Mouse (Mus musculus) heart, embryonic 12.5 days (tissue): ENCODE measurements around the gene Chrm5. TPM values are rescaled to one million over a fixed set of nuclear protein-coding genes. Genes with fewer than 3 reads are reported as not detected.

Source experiments
- ATAC-seq: fragments of 200-750 bp; cut with Nextera tagmentation; 2 replicates; pipeline ENCODE4 v1.8.0; 2017; ENCODE audit warnings: moderate TSS enrichment, moderate library complexity; ENCODE audit not compliant: insufficient number of reproducible peaks, low FRiP score
- H3K27ac ChIP-seq: fragments of 300-500 bp; sonication (generic); 2 replicates; pipeline ENCODE4 v1.5.1; 2016; ENCODE audit warnings: mild to moderate bottlenecking, moderate library complexity; ENCODE audit not compliant: poor library complexity, severe bottlenecking
- H3K27me3 ChIP-seq: fragments of 300-500 bp; sonication (generic); replicated peaks from 2 replicates; pipeline ENCODE4 v1.6.1; 2016; ENCODE audit warnings: mild to moderate bottlenecking, moderate library complexity
- H3K36me3 ChIP-seq: fragments of 300-500 bp; sonication (generic); 2 replicates; pipeline ENCODE4 v1.6.1; 2016; ENCODE audit warnings: mild to moderate bottlenecking, moderate library complexity
- H3K4me1 ChIP-seq: fragments of 300-500 bp; sonication (generic); replicated peaks from 2 replicates; pipeline ENCODE4 v1.6.1; 2016; ENCODE audit warnings: mild to moderate bottlenecking
- H3K4me2 ChIP-seq: fragments of 300-500 bp; sonication (generic); 2 replicates; pipeline ENCODE4 v1.6.1; 2016; ENCODE audit warnings: mild to moderate bottlenecking, moderate library complexity
- H3K4me3 ChIP-seq: fragments of 300-500 bp; sonication (generic); 2 replicates; pipeline ENCODE4 v1.5.1; 2016; ENCODE audit warnings: mild to moderate bottlenecking
- H3K9ac ChIP-seq: fragments of 300-500 bp; sonication (generic); 2 replicates; pipeline ENCODE4 v1.6.1; 2016; ENCODE audit warnings: mild to moderate bottlenecking, moderate library complexity
- H3K9me3 ChIP-seq: fragments of 300-500 bp; sonication (generic); replicated peaks from 2 replicates; pipeline ENCODE4 v1.6.1; 2016; ENCODE audit warnings: mild to moderate bottlenecking, moderate library complexity
- WGBS: fragments of 180-500 bp; shearing (Covaris S2); methylation state at CpG from one replicate; pipeline ENCODE4 v1.1.7; 2016; 5-methylcytosine and 5-hydroxymethylcytosine counted together
- polyA plus RNA-seq: library from polyadenylated mRNA; unstranded; fragments of >200 nt; fragmentation: Nextera tagmentation; extraction: Ambion mirVana; gene quantifications from 2 replicates; pipeline ENCODE4 v1.2.1, GENCODE M21; 2016

Chrm5 gene
- polyA plus RNA-seq, 1 experiment from 2014 or later = not detected

- Histone ChIP-seq H3K4me1 (peaks cover 14% of the 10 kb centered on the region), H3K9ac (0 out of 2 replicates have a peak overlapping the region, but pooled peaks have one; percentile 18), H3K4me3 (no peak overlapping the region), H3K4me2 (0 out of 2 replicates have a peak overlapping the region, but pooled peaks have one; percentile 19), H3K27ac (no peak overlapping the region), H3K27me3 (no peaks in the 10 kb centered on the region), H3K9me3 (no peaks in the 10 kb centered on the region), H3K36me3 (no peaks in the 10 kb centered on the region)
- 5% methylated on average over 6 of the region's 6 CpGs for WGBS
- ATAC-seq = peak; percentile 85
Observed at GRCm38 (mm10) chr2:112501209-112501608, 20.6 kb upstream of the Chrm5 start.

- no peaks in the 10 kb centered on the region for H3K36me3 ChIP-seq
- H3K9me3 ChIP-seq = no peaks in the 10 kb centered on the region
- peaks cover 17% of the 10 kb centered on the region for H3K4me1 ChIP-seq
- H3K4me2 ChIP-seq = no peak overlapping the region
- no peak overlapping the region for H3K9ac ChIP-seq
- ATAC-seq = no peak
- H3K27me3 ChIP-seq = no peaks in the 10 kb centered on the region
- WGBS = 62% methylated on average over 7 of the region's 7 CpGs
- no peak overlapping the region for H3K4me3 ChIP-seq
- no peak overlapping the region; the same call in 1 of the 2 replicates for H3K27ac ChIP-seq
Observed at GRCm38 (mm10) chr2:112497851-112498250, 17.3 kb upstream of the Chrm5 start.

GRCm38 (mm10) chr2:112493539-112494260, 13.1 kb upstream of the Chrm5 start:
- no peaks in the 10 kb centered on the region for H3K9me3 ChIP-seq
- H3K4me2 ChIP-seq = peak overlapping the region; percentile 80
- peak overlapping the region; percentile 97 for H3K9ac ChIP-seq
- WGBS = 40% methylated on average over 11 of the region's 11 CpGs
- no peak; the same call in 1 of the 2 replicates for ATAC-seq
- no peaks in the 10 kb centered on the region for H3K27me3 ChIP-seq
- H3K4me3 ChIP-seq = peak overlapping the region; percentile 71
- no peaks in the 10 kb centered on the region for H3K36me3 ChIP-seq
- peak overlapping the region; percentile 97 for H3K27ac ChIP-seq
- peaks cover 12% of the 10 kb centered on the region for H3K4me1 ChIP-seq

- H3K36me3 ChIP-seq = no peaks in the 10 kb centered on the region
- H3K4me2 ChIP-seq = peak within 1 kb of the TSS; percentile 80
- peaks cover 8% of the 10 kb centered on the region for H3K4me1 ChIP-seq
- peak; percentile 95 for ATAC-seq
- no peaks in the 10 kb centered on the region for H3K9me3 ChIP-seq
- WGBS = under 1% methylated on average over 78 of the region's 87 CpGs
- peak within 1 kb of the TSS; percentile 71 for H3K4me3 ChIP-seq
- peak within 1 kb of the TSS; percentile 97 for H3K27ac ChIP-seq
- H3K27me3 ChIP-seq = no peaks in the 10 kb centered on the region
- H3K9ac ChIP-seq = peak within 1 kb of the TSS; percentile 97
Observed at GRCm38 (mm10) chr2:112492856-112493538, 12.4 kb upstream of the Chrm5 start, which contains the start of gene Aven. Gene Aven (plus strand): TSS chr2:112492964.

GRCm38 (mm10) chr2:112492431-112492855, 11.9 kb upstream of the Chrm5 start:
- H3K4me2 ChIP-seq = peak overlapping the region; percentile 80
- no peaks in the 10 kb centered on the region for H3K27me3 ChIP-seq
- H3K36me3 ChIP-seq = no peaks in the 10 kb centered on the region
- peak overlapping the region; percentile 97 for H3K27ac ChIP-seq
- peak; percentile 19; the same call in 1 of the 2 replicates for ATAC-seq
- H3K4me3 ChIP-seq = peak overlapping the region; percentile 71
- WGBS = 8% methylated on average over 9 of the region's 9 CpGs
- H3K9me3 ChIP-seq = no peaks in the 10 kb centered on the region
- peak overlapping the region; percentile 97 for H3K9ac ChIP-seq
- H3K4me1 ChIP-seq = peaks cover 6% of the 10 kb centered on the region

- ATAC-seq = no peak
- 77% methylated on average over 5 of the region's 5 CpGs for WGBS
Observed at GRCm38 (mm10) chr2:112491629-112492028, 11.1 kb upstream of the Chrm5 start.

GRCm38 (mm10) chr2:112490483-112491196, 10.1 kb upstream of the Chrm5 start:
- no peak for ATAC-seq
- 80% methylated on average over 11 of the region's 11 CpGs for WGBS
- no peak overlapping the region for H3K4me2 ChIP-seq

More at GRCm38 (mm10) chr2:112491629-112492028, 11.1 kb upstream of the Chrm5 start:
- Histone ChIP-seq H3K9me3 (no peaks in the 10 kb centered on the region), H3K4me1 (peaks cover 6% of the 10 kb centered on the region), H3K9ac (no peak overlapping the region), H3K36me3 (no peaks in the 10 kb centered on the region), H3K4me3 (no peak overlapping the region), H3K27me3 (no peaks in the 10 kb centered on the region), H3K27ac (no peak overlapping the region), H3K4me2 (no peak overlapping the region)

GRCm38 (mm10) chr2:112484886-112485285, 4.3 kb upstream of the Chrm5 start:
- ATAC-seq = peak; percentile 55; the same call in 1 of the 2 replicates
- no peak overlapping the region for H3K27ac ChIP-seq
- no peaks in the 10 kb centered on the region for H3K9me3 ChIP-seq
- H3K27me3 ChIP-seq = no peaks in the 10 kb centered on the region
- 31% methylated on average over 2 of the region's 2 CpGs for WGBS
- H3K9ac ChIP-seq = no peak overlapping the region
- no peaks in the 10 kb centered on the region for H3K36me3 ChIP-seq
- H3K4me2 ChIP-seq = no peak overlapping the region
- H3K4me1 ChIP-seq = peaks cover 5% of the 10 kb centered on the region
- H3K4me3 ChIP-seq = no peak overlapping the region

More at GRCm38 (mm10) chr2:112490483-112491196, 10.1 kb upstream of the Chrm5 start:
- Histone ChIP-seq H3K9me3 (no peaks in the 10 kb centered on the region), H3K27me3 (no peaks in the 10 kb centered on the region), H3K4me3 (no peak overlapping the region), H3K9ac (no peak overlapping the region), H3K4me1 (peaks cover 6% of the 10 kb centered on the region), H3K27ac (no peak overlapping the region), H3K36me3 (no peaks in the 10 kb centered on the region)

GRCm38 (mm10) chr2:112483334-112483651, 2.7 kb upstream of the Chrm5 start:
- no peak for ATAC-seq

GRCm38 (mm10) chr2:112482533-112483333, 2.2 kb upstream of the Chrm5 start:
- Histone ChIP-seq H3K9me3 (no peaks in the 10 kb centered on the region), H3K27ac (no peak overlapping the region), H3K27me3 (no peaks in the 10 kb centered on the region), H3K4me2 (no peak overlapping the region), H3K4me3 (no peak overlapping the region), H3K36me3 (no peaks in the 10 kb centered on the region), H3K4me1 (peaks cover 5% of the 10 kb centered on the region), H3K9ac (no peak overlapping the region)
- ATAC-seq = no peak
- 69% methylated on average over 5 of the region's 5 CpGs for WGBS

More at GRCm38 (mm10) chr2:112483334-112483651, 2.7 kb upstream of the Chrm5 start:
- Histone ChIP-seq H3K9me3 (no peaks in the 10 kb centered on the region), H3K36me3 (no peaks in the 10 kb centered on the region), H3K4me3 (no peak overlapping the region), H3K27ac (no peak overlapping the region), H3K27me3 (no peaks in the 10 kb centered on the region), H3K9ac (no peak overlapping the region), H3K4me2 (no peak overlapping the region), H3K4me1 (peaks cover 5% of the 10 kb centered on the region)
- WGBS = 64% methylated on average over 2 of the region's 2 CpGs
